Mouse (Mus musculus) olfactory bulb, adult 2 months (tissue): ENCODE measurements around the gene Miga1. TPM values are rescaled to one million over a fixed set of nuclear protein-coding genes. Genes with fewer than 3 reads are reported as not detected.

Experiments used
- H3K27ac ChIP-seq: fragments of 200-500 bp; 2 replicates; pipeline ENCODE4 v1.5.1; 2012; ENCODE audit warnings: low read depth, low read length; ENCODE audit not compliant: insufficient read depth
- H3K4me1 ChIP-seq: fragments of 200-500 bp; 2 replicates; pipeline ENCODE4 v1.6.1; 2012; ENCODE audit warnings: low read length; ENCODE audit not compliant: control insufficient read depth, insufficient read depth
- H3K4me3 ChIP-seq: fragments of 200-500 bp; 2 replicates; pipeline ENCODE4 v1.5.1; 2012; ENCODE audit warnings: mild to moderate bottlenecking, low read depth, low read length, moderate library complexity; ENCODE audit not compliant: insufficient read depth
- CTCF ChIP-seq: fragments of 200-500 bp; IDR thresholded peaks from 2 replicates; pipeline ENCODE4 v1.5.1; 2012; ENCODE audit warnings: low read depth, mild to moderate bottlenecking, low read length, moderate library complexity; ENCODE audit not compliant: insufficient read depth
- POLR2A ChIP-seq: fragments of 200-500 bp; IDR thresholded peaks from 2 replicates; pipeline ENCODE4 v1.6.1; 2012; ENCODE audit warnings: mild to moderate bottlenecking, low read depth, low read length, moderate library complexity; ENCODE audit not compliant: insufficient read depth
- WGBS: fragments of 180-500 bp; shearing (Covaris S2); methylation state at CpG from one replicate; pipeline ENCODE4 v1.1.7; 2018; 5-methylcytosine and 5-hydroxymethylcytosine counted together
- polyA plus RNA-seq: library from polyadenylated mRNA; stranded (reverse); fragments of >200 nt; gene quantifications from 2 replicates; pipeline ENCODE4 v1.2.4, GENCODE M21; 2012; ENCODE audit warnings: low replicate concordance; ENCODE audit not compliant: missing spikeins, insufficient read depth, insufficient read length

The Miga1 gene
- polyA plus RNA-seq, 1 experiment, result not detected

DNA sequence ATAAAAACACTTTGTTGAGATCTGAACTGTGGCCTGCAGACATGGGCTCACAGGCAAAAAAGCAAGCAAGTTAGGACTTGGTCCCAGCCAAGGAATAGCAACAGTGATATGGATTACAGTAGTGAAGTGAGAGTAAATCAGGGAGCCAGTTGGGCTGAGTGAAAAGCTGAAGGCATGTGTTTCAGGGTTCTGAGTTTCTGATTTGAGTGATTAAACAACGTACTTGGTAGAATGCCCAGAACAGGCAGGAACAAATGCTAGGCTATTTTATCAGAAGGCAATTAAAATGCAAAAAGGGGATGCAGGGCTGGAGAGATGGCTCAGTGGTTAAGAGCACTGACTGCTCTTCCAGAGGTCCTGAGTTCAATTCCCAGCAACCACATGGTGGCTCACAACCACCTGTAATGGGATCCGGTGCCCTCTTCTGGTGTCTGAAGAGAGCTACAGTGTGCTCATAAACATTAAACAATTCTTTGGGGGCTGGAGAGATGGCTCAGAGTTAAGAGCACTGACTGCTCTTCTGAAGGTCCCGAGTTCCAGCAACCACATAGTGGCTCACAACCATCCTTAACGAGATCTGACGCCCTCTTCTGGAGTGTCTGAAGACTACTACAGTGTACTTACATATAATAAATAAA lies 94.8 kb downstream of the Miga1 start:
- H3K4me1 ChIP-seq, result no peaks in the 10 kb centered on the region
- TF ChIP-seq POLR2A, result no peak
- TF ChIP-seq CTCF, result no peak
- no peak overlapping the region for H3K4me3 ChIP-seq
- 79% methylated on average over 5 of the region's 5 CpGs for WGBS
- no peak overlapping the region for H3K27ac ChIP-seq

GRCm38 (mm10) chr3:152243304-152243703 lies 96.9 kb downstream of the Miga1 start:
- Histone ChIP-seq H3K27ac (no peak overlapping the region), H3K4me1 (no peaks in the 10 kb centered on the region), H3K4me3 (no peak overlapping the region)
- 81% methylated on average over 4 of the region's 4 CpGs for WGBS
- no peak for TF ChIP-seq CTCF
- no peak for TF ChIP-seq POLR2A

- WGBS, result 92% methylated on average over 3 of the region's 3 CpGs
- no peak overlapping the region for H3K27ac ChIP-seq
- no peak overlapping the region for H3K4me3 ChIP-seq
- TF ChIP-seq CTCF (no peak), POLR2A (no peak)
- no peaks in the 10 kb centered on the region for H3K4me1 ChIP-seq
Observed at GRCm38 (mm10) chr3:152241098-152241497, 99.1 kb downstream of the Miga1 start.

DNA sequence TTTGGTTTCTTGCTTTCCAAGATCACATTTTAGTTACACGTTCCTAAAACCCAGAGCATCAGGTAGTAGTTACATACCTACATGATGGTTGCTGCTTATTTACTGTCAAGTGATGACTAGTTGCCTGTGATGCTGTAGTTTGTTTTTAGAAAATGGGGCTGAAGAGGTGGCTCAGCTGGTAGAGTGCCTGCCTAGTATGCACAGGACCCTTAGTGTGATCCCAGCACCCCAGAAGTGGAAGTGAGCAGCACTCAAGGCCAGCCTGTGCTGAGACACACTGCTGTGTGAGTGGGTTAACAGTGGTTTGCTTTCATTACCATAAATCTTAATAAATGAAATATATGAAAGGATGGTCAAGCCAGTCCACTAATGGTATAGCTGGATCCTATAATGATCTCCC lies 100.6 kb downstream of the Miga1 start:
- Histone ChIP-seq H3K27ac (no peak overlapping the region), H3K4me1 (no peaks in the 10 kb centered on the region), H3K4me3 (no peak overlapping the region)
- WGBS, result 100% methylated on average over 1 of the region's 1 CpGs
- no peak for TF ChIP-seq POLR2A

DNA sequence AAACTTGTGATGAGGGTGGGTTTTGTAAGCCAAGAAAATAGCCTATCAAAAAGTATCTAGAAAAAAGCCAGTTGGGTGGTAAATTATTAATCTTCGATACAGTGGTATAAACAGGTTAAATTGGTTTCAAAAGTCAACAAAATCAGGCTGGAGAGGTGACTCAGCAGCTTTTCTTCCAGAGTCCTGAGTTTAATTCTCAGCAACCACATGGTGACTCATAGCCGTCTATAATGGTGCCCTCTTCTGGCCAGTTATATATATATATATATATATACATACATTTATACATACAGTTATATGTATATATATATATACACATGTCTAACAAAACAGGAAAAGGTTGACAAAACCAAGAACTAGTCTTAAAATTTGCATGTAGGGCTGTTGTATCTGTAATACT lies 101.4 kb downstream of the Miga1 start:
- no peak for TF ChIP-seq POLR2A
- no peak for TF ChIP-seq CTCF
- H3K27ac ChIP-seq, result no peak overlapping the region
- H3K4me3 ChIP-seq, result no peak overlapping the region
- H3K4me1 ChIP-seq, result no peaks in the 10 kb centered on the region
- 47% methylated on average over 2 of the region's 2 CpGs for WGBS

GRCm38 (mm10) chr3:152235805-152236204 lies 104.4 kb downstream of the Miga1 start:
- WGBS, result 97% methylated on average over 1 of the region's 1 CpGs
- Histone ChIP-seq H3K4me3 (no peak overlapping the region), H3K4me1 (no peaks in the 10 kb centered on the region), H3K27ac (no peak overlapping the region)
- TF ChIP-seq CTCF (no peak), POLR2A (no peak)

GRCm38 (mm10) chr3:152235238-152235637 lies 105.0 kb downstream of the Miga1 start:
- 98% methylated on average over 1 of the region's 1 CpGs for WGBS
- no peaks in the 10 kb centered on the region for H3K4me1 ChIP-seq
- TF ChIP-seq POLR2A (no peak), CTCF (no peak)
- no peak overlapping the region for H3K27ac ChIP-seq
- no peak overlapping the region for H3K4me3 ChIP-seq

- H3K4me1 ChIP-seq, result no peaks in the 10 kb centered on the region
- WGBS, result 55% methylated on average over 6 of the region's 6 CpGs
- TF ChIP-seq CTCF (no peak), POLR2A (no peak)
- H3K4me3 ChIP-seq, result no peak overlapping the region
- no peak overlapping the region for H3K27ac ChIP-seq
Observed at GRCm38 (mm10) chr3:152231333-152232100, 108.7 kb downstream of the Miga1 start.

DNA sequence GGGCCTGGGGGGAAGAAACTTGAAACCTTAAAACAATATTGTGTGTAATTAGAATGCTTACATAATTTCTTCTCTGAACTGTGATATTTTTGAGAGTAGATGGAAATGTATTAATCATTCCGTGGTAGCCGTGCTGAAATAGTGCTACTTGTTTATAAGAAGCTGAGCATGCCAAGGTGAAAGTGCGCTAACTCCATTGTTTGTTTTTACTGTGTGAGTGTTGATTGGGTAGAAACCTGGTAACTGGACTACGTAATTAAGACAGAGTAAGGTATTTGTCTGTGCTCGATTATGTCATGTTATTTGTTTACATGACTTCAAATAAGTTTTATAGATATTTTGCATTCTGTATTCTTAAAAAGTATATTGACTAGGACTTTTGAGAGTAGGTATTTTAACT lies 110.9 kb downstream of the Miga1 start:
- H3K4me1 ChIP-seq, result peaks cover 2% of the 10 kb centered on the region; the same call in 1 of the 2 replicates
- TF ChIP-seq CTCF (no peak), POLR2A (no peak)
- no peak overlapping the region for H3K27ac ChIP-seq
- WGBS, result 85% methylated on average over 5 of the region's 5 CpGs
- H3K4me3 ChIP-seq, result no peak overlapping the region

DNA sequence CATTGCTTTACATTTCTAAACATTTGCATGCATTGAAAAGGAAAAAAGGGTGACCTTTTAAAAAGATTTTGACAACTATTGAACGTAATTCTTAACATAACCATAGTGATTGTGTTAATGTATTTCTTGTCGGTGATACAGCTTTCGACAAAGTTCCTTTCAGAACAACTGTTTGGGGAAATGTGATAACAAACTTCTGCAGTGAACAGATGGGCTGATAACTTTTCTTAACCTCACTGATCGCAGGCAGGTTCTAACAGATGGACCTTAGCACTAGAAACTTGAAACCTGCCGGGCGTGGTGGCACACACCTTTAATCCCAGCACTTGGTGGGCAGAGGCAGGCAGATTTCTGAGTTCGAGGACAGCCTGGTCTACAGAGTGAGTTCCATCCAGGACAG lies 111.4 kb downstream of the Miga1 start:
- 93% methylated on average over 7 of the region's 7 CpGs for WGBS
- H3K27ac ChIP-seq, result no peak overlapping the region
- no peak for TF ChIP-seq POLR2A
- TF ChIP-seq CTCF, result no peak
- H3K4me3 ChIP-seq, result no peak overlapping the region
- H3K4me1 ChIP-seq, result peaks cover 2% of the 10 kb centered on the region; the same call in 1 of the 2 replicates
